Mouse (Mus musculus): Measurements from ENCODE around the gene Kmt2a. TPM values are rescaled to one million over a fixed set of nuclear protein-coding genes. Genes with fewer than 3 reads are reported as not detected.
"Not testable (repeated sequence)": the region's sequence is repeated elsewhere in the genome, so short reads cannot be mapped to it uniquely, and the experiment has no call there.

Kmt2a gene
- polyA plus RNA-seq, 1 experiment from 2014 or later, result 10.4 TPM

DNA sequence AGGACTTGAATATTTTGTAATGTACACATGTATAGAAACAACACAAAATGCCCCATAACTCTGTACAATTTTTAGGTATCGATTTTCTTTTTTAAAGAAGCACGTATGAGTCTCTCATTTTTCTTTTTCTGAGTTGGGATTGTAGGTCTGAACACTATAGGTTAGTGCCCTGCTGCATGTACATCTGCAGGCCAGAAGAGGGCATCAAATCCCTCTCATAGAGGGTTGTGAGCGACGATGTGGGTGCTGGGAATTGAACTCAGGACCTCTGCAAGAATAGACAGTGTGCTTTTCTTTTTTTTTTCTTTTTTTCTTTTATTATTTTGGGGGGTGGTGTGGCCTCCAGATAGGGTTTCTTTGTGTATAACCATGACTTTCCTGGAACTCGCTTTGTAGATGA, 109.7 kb downstream of the Kmt2a start:
- H3K36me3 ChIP-seq (ENCODE audit: control insufficient read depth, insufficient read depth, low read length), result peaks cover 14% of the 10 kb centered on the region
- H3K9ac ChIP-seq (ENCODE audit: low read length), result no peak overlapping the region
- 93% methylated on average over 5 of the region's 5 CpGs for WGBS

DNA sequence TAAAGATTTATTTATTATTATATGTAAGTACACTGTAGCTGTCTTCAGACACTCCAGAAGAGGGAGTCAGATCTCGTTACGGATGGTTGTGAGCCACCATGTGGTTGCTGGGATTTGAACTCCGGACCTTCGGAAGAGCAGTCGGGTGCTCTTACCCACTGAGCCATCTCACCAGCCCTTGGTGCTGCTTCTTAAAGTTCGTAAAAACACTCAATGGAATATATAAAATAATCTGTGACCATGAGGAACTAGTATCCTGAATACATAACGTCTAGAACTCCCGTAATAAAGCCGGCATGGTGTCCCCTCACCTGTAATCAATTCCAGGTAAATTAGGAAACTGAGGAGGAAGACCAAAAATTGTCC, 113.1 kb downstream of the Kmt2a start:
- not testable (repeated sequence) for ATAC-seq (ENCODE audit: insufficient number of reproducible peaks, insufficient read depth, low FRiP score, low read depth); H3K9me3 ChIP-seq (ENCODE audit: control insufficient read depth, low read length); H3K36me3 ChIP-seq (ENCODE audit: control insufficient read depth, insufficient read depth, low read length); H3K27me3 ChIP-seq (ENCODE audit: control insufficient read depth, insufficient read depth, low read length); H3K9ac ChIP-seq (ENCODE audit: low read length)
- 48% methylated on average over 7 of the region's 9 CpGs for WGBS
- peak overlapping the region in 1 of 2 experiments; percentile 97; a peak in 2 of 4 replicates for H3K27ac ChIP-seq (replicated peaks in 1 of 2; ENCODE audit: control insufficient read depth in 1 of 2, insufficient read depth in 1 of 2, low read depth in 2 of 2, low read length in 2 of 2)
- H3K4me3 ChIP-seq (ENCODE audit: control insufficient read depth in 1 of 2, insufficient read depth in 1 of 2, low read depth in 1 of 2, low read length in 2 of 2), result peak overlapping the region; percentile 22 to 99; a peak in 3 of 4 replicates
- H3K4me1 ChIP-seq (ENCODE audit: control insufficient read depth in 2 of 2, insufficient read depth in 2 of 2, low read length in 2 of 2), result peaks cover 2 to 28% of the 10 kb centered on the region in 2 experiments; a peak in 3 of 4 replicates
- H3K4me2 ChIP-seq (ENCODE audit: low read length), result peak overlapping the region; percentile 86

More for the DNA sequence above, 109.7 kb downstream of the Kmt2a start:
- Histone ChIP-seq H3K4me2 (ENCODE audit: low read length) (no peak overlapping the region), H3K4me3 (ENCODE audit: control insufficient read depth in 1 of 2, insufficient read depth in 1 of 2, low read depth in 1 of 2, low read length in 2 of 2) (no peak overlapping the region), H3K4me1 (ENCODE audit: control insufficient read depth in 2 of 2, insufficient read depth in 2 of 2, low read length in 2 of 2) (peaks cover 0 to 10% of the 10 kb centered on the region in 2 experiments; a peak in 3 of 4 replicates), H3K27me3 (ENCODE audit: control insufficient read depth, insufficient read depth, low read length) (no peaks in the 10 kb centered on the region), H3K27ac (replicated peaks in 1 of 2; ENCODE audit: control insufficient read depth in 1 of 2, insufficient read depth in 1 of 2, low read depth in 2 of 2, low read length in 2 of 2) (no peak overlapping the region), H3K9me3 (ENCODE audit: control insufficient read depth, low read length) (no peaks in the 10 kb centered on the region)
- no peak for ATAC-seq (ENCODE audit: insufficient number of reproducible peaks, insufficient read depth, low FRiP score, low read depth)

DNA sequence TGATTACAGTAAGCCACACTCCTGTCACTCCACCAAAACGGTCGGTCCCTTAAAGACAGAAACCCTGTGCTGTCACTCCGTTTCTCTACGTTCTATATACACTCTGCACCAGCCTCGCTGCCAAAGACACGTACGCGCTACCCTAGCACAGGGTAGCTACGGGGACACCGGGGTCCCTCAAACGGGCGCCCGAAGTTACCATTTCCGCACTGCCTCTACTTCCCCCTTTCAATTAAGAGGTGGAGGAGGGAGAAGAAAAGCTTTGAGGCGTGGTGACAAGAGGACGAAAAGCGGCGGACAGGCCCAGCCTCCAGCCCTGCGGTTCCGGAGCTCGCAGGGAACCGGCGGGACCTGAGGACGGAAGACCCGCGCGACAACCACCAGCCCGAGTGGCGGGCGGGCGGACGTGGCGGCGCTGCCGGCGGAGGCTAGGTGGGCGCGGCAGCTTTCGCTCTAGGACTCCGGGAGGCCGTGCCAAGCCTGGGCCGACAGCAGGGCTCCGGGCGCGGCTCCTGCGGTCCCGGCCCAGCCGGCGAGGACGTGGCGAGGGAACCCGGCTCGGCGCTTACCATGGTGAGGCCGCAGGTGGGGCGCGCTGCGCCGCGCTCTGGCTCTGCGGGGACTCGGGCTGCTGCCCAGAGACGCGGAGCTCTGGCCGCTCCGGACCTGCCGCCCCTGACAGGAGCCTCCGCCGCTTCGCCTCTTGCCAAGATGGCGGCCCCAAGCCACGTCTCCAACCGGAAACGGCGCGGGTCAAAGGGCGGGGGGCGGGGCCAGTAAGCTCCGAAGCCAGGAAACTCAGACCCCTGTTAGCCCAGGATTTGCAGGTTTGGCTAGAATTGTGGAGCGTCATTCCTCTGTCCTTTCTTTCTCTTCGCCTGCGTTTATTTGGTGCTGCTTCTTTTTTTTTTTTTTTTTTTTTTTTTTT, 113.7 kb downstream of the Kmt2a start, which contains the start of the genes Arcn1 and Ift46:
Gene Arcn1, minus strand, starts transcription at position 745 of the 928 bp plus-strand sequence.
Gene Ift46, plus strand, starts transcription at position 808 of the 928 bp plus-strand sequence.
- ATAC-seq (ENCODE audit: insufficient number of reproducible peaks, insufficient read depth, low FRiP score, low read depth), result peak; percentile 88
- Histone ChIP-seq H3K27ac (replicated peaks in 1 of 2; ENCODE audit: control insufficient read depth in 1 of 2, insufficient read depth in 1 of 2, low read depth in 2 of 2, low read length in 2 of 2) (peak within 1 kb of the TSS; percentile 96 to 97), H3K27me3 (ENCODE audit: control insufficient read depth, insufficient read depth, low read length) (no peaks in the 10 kb centered on the region), H3K9me3 (ENCODE audit: control insufficient read depth, low read length) (no peaks in the 10 kb centered on the region), H3K9ac (ENCODE audit: low read length) (peak within 1 kb of the TSS; percentile 99), H3K4me3 (ENCODE audit: control insufficient read depth in 1 of 2, insufficient read depth in 1 of 2, low read depth in 1 of 2, low read length in 2 of 2) (peak within 1 kb of the TSS; percentile 66 to 99), H3K4me1 (ENCODE audit: control insufficient read depth in 2 of 2, insufficient read depth in 2 of 2, low read length in 2 of 2) (peaks cover 2 to 33% of the 10 kb centered on the region in 2 experiments; a peak in 3 of 4 replicates), H3K4me2 (ENCODE audit: low read length) (peak within 1 kb of the TSS; percentile 86), H3K36me3 (ENCODE audit: control insufficient read depth, insufficient read depth, low read length) (no peaks in the 10 kb centered on the region)
- WGBS, result under 1% methylated on average over 76 of the region's 82 CpGs

DNA sequence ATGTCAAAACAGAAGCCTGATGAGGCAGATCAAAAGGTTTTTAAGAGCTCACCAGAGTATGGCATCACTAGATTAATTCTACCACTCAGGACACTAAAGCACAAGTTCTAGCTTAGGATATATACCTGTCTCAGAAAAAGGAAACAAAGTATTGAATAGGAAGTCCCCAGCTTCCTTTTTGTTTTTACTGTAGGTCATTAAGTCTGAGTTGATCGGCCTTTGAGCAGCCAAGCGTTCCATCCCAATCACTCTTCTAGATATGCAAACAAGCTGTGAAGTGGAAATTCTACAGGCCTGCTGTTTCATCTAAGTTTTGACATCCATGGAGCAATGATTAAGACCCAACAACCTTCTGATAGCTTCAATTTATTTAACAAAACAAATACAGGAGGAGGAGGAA, 120.2 kb downstream of the Kmt2a start:
- no peak overlapping the region for H3K27ac ChIP-seq (replicated peaks in 1 of 2; ENCODE audit: control insufficient read depth in 1 of 2, insufficient read depth in 1 of 2, low read depth in 2 of 2, low read length in 2 of 2)
- H3K27me3 ChIP-seq (ENCODE audit: control insufficient read depth, insufficient read depth, low read length), result no peaks in the 10 kb centered on the region
- WGBS, result 40% methylated on average over 2 of the region's 2 CpGs
- peaks cover 51% of the 10 kb centered on the region for H3K36me3 ChIP-seq (ENCODE audit: control insufficient read depth, insufficient read depth, low read length)
- no peak overlapping the region for H3K9ac ChIP-seq (ENCODE audit: low read length)
- ATAC-seq (ENCODE audit: insufficient number of reproducible peaks, insufficient read depth, low FRiP score, low read depth), result no peak
- H3K9me3 ChIP-seq (ENCODE audit: control insufficient read depth, low read length), result no peaks in the 10 kb centered on the region
- peaks cover 2 to 36% of the 10 kb centered on the region in 2 experiments for H3K4me1 ChIP-seq (ENCODE audit: control insufficient read depth in 2 of 2, insufficient read depth in 2 of 2, low read length in 2 of 2)
- H3K4me2 ChIP-seq (ENCODE audit: low read length), result no peak overlapping the region
- H3K4me3 ChIP-seq (ENCODE audit: control insufficient read depth in 1 of 2, insufficient read depth in 1 of 2, low read depth in 1 of 2, low read length in 2 of 2), result no peak overlapping the region

Other genes starting within 250 kb of the Kmt2a start
- not detected in 2 replicates for gene Treh, start 208.1 kb downstream of the Kmt2a start, polyA plus RNA-seq (2014; fragmentation: Nextera tagmentation; extraction: Ambion mirVana)
- gene Phldb1, start 146.1 kb downstream of the Kmt2a start, polyA plus RNA-seq (2014; fragmentation: Nextera tagmentation; extraction: Ambion mirVana), result 23.2 and 25.4 TPM in 2 replicates
- 126 and 131 TPM in 2 replicates for gene Arcn1, start 113.5 kb downstream of the Kmt2a start, polyA plus RNA-seq (2014; fragmentation: Nextera tagmentation; extraction: Ambion mirVana)
- gene Ift46, start 113.4 kb downstream of the Kmt2a start, polyA plus RNA-seq (2014; fragmentation: Nextera tagmentation; extraction: Ambion mirVana), result 67.7 and 73.8 TPM in 2 replicates
- gene Tmem25, start 82.0 kb downstream of the Kmt2a start, polyA plus RNA-seq (2014; fragmentation: Nextera tagmentation; extraction: Ambion mirVana), result 1.3 and 1.9 TPM in 2 replicates
- 1.3 TPM in 1 of 2 replicates, not detected in the other for gene Ttc36, start 78.2 kb downstream of the Kmt2a start, polyA plus RNA-seq (2014; fragmentation: Nextera tagmentation; extraction: Ambion mirVana)
- 1,362 and 1,405 TPM in 2 replicates for gene Atp5l, start 39.4 kb upstream of the Kmt2a start, polyA plus RNA-seq (2014; fragmentation: Nextera tagmentation; extraction: Ambion mirVana)
- 21.7 and 25.7 TPM in 2 replicates for gene Ube4a, start 84.3 kb upstream of the Kmt2a start, polyA plus RNA-seq (2014; fragmentation: Nextera tagmentation; extraction: Ambion mirVana)
- 0.20 TPM in 1 of 2 replicates, not detected in the other for gene Cd3g, start 99.1 kb upstream of the Kmt2a start, polyA plus RNA-seq (2014; fragmentation: Nextera tagmentation; extraction: Ambion mirVana)
- gene Cd3d, start 100.5 kb upstream of the Kmt2a start, polyA plus RNA-seq (2014; fragmentation: Nextera tagmentation; extraction: Ambion mirVana), result not detected in 2 replicates
- not detected in 2 replicates for gene Cd3e, start 128.3 kb upstream of the Kmt2a start, polyA plus RNA-seq (2014; fragmentation: Nextera tagmentation; extraction: Ambion mirVana)
- 0.59 and 1.1 TPM in 2 replicates for gene Mpzl2, start 158.5 kb upstream of the Kmt2a start, polyA plus RNA-seq (2014; fragmentation: Nextera tagmentation; extraction: Ambion mirVana)
- 1.1 and 1.5 TPM in 2 replicates for gene Mpzl3, start 173.9 kb upstream of the Kmt2a start, polyA plus RNA-seq (2014; fragmentation: Nextera tagmentation; extraction: Ambion mirVana)
- 0.18 and 0.28 TPM in 2 replicates for gene Jaml, start 197.9 kb upstream of the Kmt2a start, polyA plus RNA-seq (2014; fragmentation: Nextera tagmentation; extraction: Ambion mirVana)
- gene Scn2b, start 236.5 kb upstream of the Kmt2a start, polyA plus RNA-seq (2014; fragmentation: Nextera tagmentation; extraction: Ambion mirVana), result 1.4 TPM in 2 replicates